Mouse (Mus musculus) kidney, embryonic 14.5 days (tissue): ENCODE results near the gene Snx15. TPM values are rescaled to one million over a fixed set of nuclear protein-coding genes. Genes with fewer than 3 reads are reported as not detected.

Experiments
- ATAC-seq: fragments of 200-750 bp; cut with Nextera tagmentation; 2 replicates; pipeline ENCODE4 v1.8.0; 2017; ENCODE audit warnings: moderate number of reproducible peaks, mild to moderate bottlenecking, moderate TSS enrichment, moderate library complexity; ENCODE audit not compliant: low FRiP score, low TSS enrichment
- H3K27ac ChIP-seq: fragments of 300-500 bp; sonication (generic); 2 replicates; pipeline ENCODE4 v1.5.1; 2014; ENCODE audit warnings: low read depth, mild to moderate bottlenecking, low read length, moderate library complexity, mixed read lengths
- H3K27me3 ChIP-seq: fragments of 300-500 bp; sonication (generic); 2 replicates; pipeline ENCODE4 v1.6.1; 2014; ENCODE audit warnings: mild to moderate bottlenecking, low read length; ENCODE audit not compliant: control insufficient read depth, insufficient read depth
- H3K36me3 ChIP-seq: fragments of 300-500 bp; sonication (generic); 2 replicates; pipeline ENCODE4 v1.6.1; 2014; ENCODE audit warnings: low read length, mixed read lengths; ENCODE audit not compliant: control insufficient read depth, insufficient read depth
- H3K4me1 ChIP-seq: fragments of 300-500 bp; sonication (generic); 2 replicates; pipeline ENCODE4 v1.6.1; 2014; ENCODE audit warnings: low read length, mixed read lengths; ENCODE audit not compliant: control insufficient read depth, insufficient read depth
- H3K4me2 ChIP-seq: fragments of 300-500 bp; sonication (generic); replicated peaks from 2 replicates; pipeline ENCODE4 v1.6.1; 2014; ENCODE audit warnings: low read depth, mild to moderate bottlenecking, low read length
- H3K4me3 ChIP-seq: fragments of 300-500 bp; sonication (generic); 2 replicates; pipeline ENCODE4 v1.5.1; 2014; ENCODE audit warnings: mild to moderate bottlenecking, low read length
- H3K9ac ChIP-seq: fragments of 300-500 bp; sonication (generic); 2 replicates; pipeline ENCODE4 v1.6.1; 2014; ENCODE audit warnings: low read depth, mild to moderate bottlenecking, low read length, moderate library complexity
- H3K9me3 ChIP-seq: fragments of 300-500 bp; sonication (generic); 2 replicates; pipeline ENCODE4 v1.6.1; 2016; ENCODE audit warnings: low read length; ENCODE audit not compliant: control insufficient read depth
- WGBS: fragments of 180-500 bp; shearing (Covaris S2); extraction: QIAGEN DNeasy Blood & Tissue Kit; methylation state at CpG from one replicate; pipeline ENCODE4 v1.1.7; 2014; 5-methylcytosine and 5-hydroxymethylcytosine counted together
- polyA plus RNA-seq: library from polyadenylated mRNA; unstranded; fragments of >200 nt; fragmentation: Nextera tagmentation; extraction: Ambion mirVana; gene quantifications from 2 replicates; pipeline ENCODE4 v1.2.1, GENCODE M21; 2014

The Snx15 gene
- 29.6 and 37.0 TPM in 2 replicates for polyA plus RNA-seq

- no peaks in the 10 kb centered on the region for H3K36me3 ChIP-seq
- H3K27ac ChIP-seq, result peak within 1 kb of the TSS; percentile 82; the same call in 1 of the 2 replicates
- ATAC-seq, result peak; percentile 95
- peak within 1 kb of the TSS; percentile 58; the same call in 1 of the 2 replicates for H3K9ac ChIP-seq
- peak within 1 kb of the TSS; percentile 46 for H3K4me2 ChIP-seq
- H3K27me3 ChIP-seq, result no peaks in the 10 kb centered on the region
- H3K4me3 ChIP-seq, result peak within 1 kb of the TSS; percentile 43
- H3K9me3 ChIP-seq, result no peaks in the 10 kb centered on the region
- WGBS, result under 1% methylated on average over 32 of the region's 32 CpGs
- H3K4me1 ChIP-seq, result no peaks in the 10 kb centered on the region
These were observed at the start of gene Snx15 for GRCm38 (mm10) chr19:6127760-6128341. Gene Snx15 (minus strand): TSS chr19:6128304.

- no peak overlapping the region for H3K4me2 ChIP-seq
- no peaks in the 10 kb centered on the region for H3K36me3 ChIP-seq
- H3K9ac ChIP-seq, result no peak overlapping the region
- no peaks in the 10 kb centered on the region for H3K9me3 ChIP-seq
- H3K4me3 ChIP-seq, result no peak overlapping the region
- no peak for ATAC-seq
- H3K27ac ChIP-seq, result no peak overlapping the region
- H3K4me1 ChIP-seq, result no peaks in the 10 kb centered on the region
- WGBS, result 24% methylated on average over 5 of the region's 5 CpGs
- no peaks in the 10 kb centered on the region for H3K27me3 ChIP-seq
These were observed 46.7 kb upstream of the Snx15 start for GRCm38 (mm10) chr19:6174771-6175170.

DNA sequence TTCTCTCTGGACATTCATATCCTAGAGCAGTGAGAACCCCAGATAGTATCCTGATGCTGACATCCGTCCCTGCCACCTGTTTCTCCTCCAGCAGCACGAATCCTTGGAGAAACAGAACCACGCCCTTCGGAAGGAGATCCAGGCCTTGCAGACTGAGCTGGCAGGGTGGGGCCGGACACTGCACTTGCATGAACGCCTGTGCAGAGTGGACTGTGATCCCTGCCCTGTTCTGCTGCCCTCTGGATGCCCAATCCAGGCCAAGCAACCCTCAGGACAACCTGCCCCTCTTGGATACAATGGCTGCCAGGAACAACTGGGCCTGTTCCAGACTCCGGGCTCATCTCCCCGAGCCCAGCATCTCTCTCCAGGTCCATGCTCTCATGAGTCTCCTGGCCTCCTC, 43.1 kb upstream of the Snx15 start:
- no peak overlapping the region for H3K9ac ChIP-seq
- no peaks in the 10 kb centered on the region for H3K27me3 ChIP-seq
- ATAC-seq, result no peak
- 83% methylated on average over 8 of the region's 8 CpGs for WGBS
- no peaks in the 10 kb centered on the region for H3K36me3 ChIP-seq
- H3K27ac ChIP-seq, result no peak overlapping the region
- H3K4me2 ChIP-seq, result no peak overlapping the region
- H3K9me3 ChIP-seq, result no peaks in the 10 kb centered on the region
- no peak overlapping the region for H3K4me3 ChIP-seq
- H3K4me1 ChIP-seq, result no peaks in the 10 kb centered on the region

DNA sequence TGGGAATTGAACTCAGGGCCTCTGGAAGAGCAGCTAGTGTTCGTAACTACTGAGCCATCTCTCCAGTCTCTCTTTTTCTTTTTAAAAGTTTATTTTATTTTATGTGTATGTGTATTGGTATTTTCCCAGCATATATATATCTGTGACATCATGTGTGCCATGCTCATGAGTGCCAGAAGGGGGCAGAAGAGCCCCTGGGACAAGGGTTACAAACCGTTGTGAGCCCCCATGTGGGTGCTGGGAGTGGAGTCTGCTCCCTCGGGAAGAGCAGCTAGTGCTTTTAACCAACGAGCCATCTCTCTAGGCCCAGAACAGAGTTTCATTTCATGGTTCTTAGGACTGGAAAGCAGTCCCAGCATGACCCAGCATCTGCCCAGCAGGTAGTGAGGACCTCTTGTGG, 38.6 kb upstream of the Snx15 start:
- 86% methylated on average over 4 of the region's 4 CpGs for WGBS
- no peaks in the 10 kb centered on the region for H3K4me1 ChIP-seq
- no peak overlapping the region for H3K27ac ChIP-seq
- H3K9ac ChIP-seq, result no peak overlapping the region
- no peaks in the 10 kb centered on the region for H3K9me3 ChIP-seq
- H3K27me3 ChIP-seq, result no peaks in the 10 kb centered on the region
- H3K4me3 ChIP-seq, result no peak overlapping the region
- H3K36me3 ChIP-seq, result no peaks in the 10 kb centered on the region
- ATAC-seq, result no peak
- H3K4me2 ChIP-seq, result no peak overlapping the region

DNA sequence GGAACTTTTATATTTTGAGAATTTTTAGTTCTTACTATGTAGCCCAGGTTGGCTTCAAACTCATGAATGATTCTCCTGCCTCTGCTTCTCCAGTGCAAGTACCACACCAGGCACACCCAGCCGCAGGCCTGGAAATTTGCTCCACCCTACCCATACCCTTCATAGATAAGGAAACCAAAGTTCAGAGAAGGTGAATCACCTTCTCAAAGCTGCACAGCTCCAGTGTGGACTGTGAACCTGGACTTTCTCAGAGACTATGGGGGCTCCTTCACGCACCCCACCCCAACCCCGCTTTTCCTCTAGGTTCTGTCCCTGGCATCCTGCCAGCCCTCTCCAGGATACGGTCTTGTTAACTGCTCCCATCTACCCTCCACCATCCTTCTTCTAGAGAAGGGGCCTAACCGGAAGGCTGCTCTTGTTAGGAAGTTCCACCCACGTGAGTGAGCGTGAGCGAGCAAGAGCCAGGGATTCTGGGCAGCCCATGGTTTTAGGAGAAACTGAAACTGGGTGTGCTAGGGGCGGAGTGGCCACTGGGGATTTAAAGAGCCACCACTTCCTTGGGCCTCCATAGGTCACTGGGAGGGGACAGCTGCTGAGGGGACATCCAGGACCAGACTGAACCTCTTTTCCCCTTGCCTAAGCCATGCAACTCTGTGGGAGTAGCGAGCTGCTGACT, 35.9 kb upstream of the Snx15 start:
- Histone ChIP-seq H3K27me3 (no peaks in the 10 kb centered on the region), H3K4me3 (no peak overlapping the region), H3K4me2 (no peak overlapping the region), H3K9ac (no peak overlapping the region), H3K4me1 (no peaks in the 10 kb centered on the region), H3K27ac (no peak overlapping the region), H3K36me3 (no peaks in the 10 kb centered on the region), H3K9me3 (no peaks in the 10 kb centered on the region)
- ATAC-seq, result no peak
- 62% methylated on average over 10 of the region's 10 CpGs for WGBS

DNA sequence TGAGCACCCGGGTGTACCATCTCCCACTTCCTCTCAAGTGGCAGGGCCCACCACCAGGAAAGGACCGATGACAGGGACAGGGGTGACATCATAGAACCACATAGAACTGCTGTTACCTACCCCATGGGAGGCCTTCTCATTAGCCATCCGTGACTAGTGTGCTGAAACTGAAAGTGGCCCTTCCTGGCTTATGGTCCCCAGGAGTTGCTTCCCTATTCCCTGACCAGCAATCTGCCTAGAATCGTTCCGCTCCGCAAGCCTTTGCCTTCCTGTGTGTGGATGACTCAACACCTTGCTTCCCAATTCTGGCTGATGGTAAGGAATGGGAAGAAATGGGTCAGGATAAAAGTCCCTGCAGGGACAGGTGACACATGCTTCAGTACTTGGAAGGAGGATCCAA, 29.1 kb upstream of the Snx15 start:
- Histone ChIP-seq H3K4me2 (no peak overlapping the region), H3K27me3 (no peaks in the 10 kb centered on the region), H3K4me3 (no peak overlapping the region), H3K9ac (no peak overlapping the region), H3K9me3 (no peaks in the 10 kb centered on the region), H3K36me3 (no peaks in the 10 kb centered on the region), H3K4me1 (no peaks in the 10 kb centered on the region), H3K27ac (no peak overlapping the region)
- 65% methylated on average over 6 of the region's 6 CpGs for WGBS
- no peak for ATAC-seq

DNA sequence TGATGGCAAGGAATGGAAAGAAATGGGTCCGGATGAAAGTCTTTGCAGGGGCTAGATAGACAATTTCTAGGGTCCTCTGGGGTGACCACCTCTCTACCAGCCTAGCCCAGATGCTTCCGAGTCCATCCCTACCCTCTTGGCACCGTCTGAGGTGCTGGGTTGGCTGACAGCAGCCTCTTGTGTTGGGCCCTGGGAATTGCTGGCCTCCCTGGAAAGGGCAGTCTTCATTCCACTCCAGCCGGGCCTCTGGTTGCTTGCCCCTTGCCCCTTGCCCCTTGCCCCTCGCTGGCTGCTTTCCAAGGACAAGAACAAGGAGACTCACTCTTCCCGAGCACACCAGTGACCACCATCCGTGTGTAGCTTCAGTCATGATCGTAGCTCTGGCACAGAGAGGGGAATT, 28.3 kb upstream of the Snx15 start:
- no peak overlapping the region for H3K27ac ChIP-seq
- H3K4me3 ChIP-seq, result no peak overlapping the region
- no peaks in the 10 kb centered on the region for H3K4me1 ChIP-seq
- H3K36me3 ChIP-seq, result no peaks in the 10 kb centered on the region
- no peaks in the 10 kb centered on the region for H3K9me3 ChIP-seq
- H3K9ac ChIP-seq, result no peak overlapping the region
- ATAC-seq, result no peak
- WGBS, result 61% methylated on average over 8 of the region's 8 CpGs
- H3K27me3 ChIP-seq, result no peaks in the 10 kb centered on the region
- H3K4me2 ChIP-seq, result no peak overlapping the region

GRCm38 (mm10) chr19:6155174-6155573, 27.1 kb upstream of the Snx15 start:
- no peaks in the 10 kb centered on the region for H3K27me3 ChIP-seq
- H3K9ac ChIP-seq, result no peak overlapping the region
- 60% methylated on average over 9 of the region's 9 CpGs for WGBS
- H3K36me3 ChIP-seq, result no peaks in the 10 kb centered on the region
- ATAC-seq, result no peak
- no peaks in the 10 kb centered on the region for H3K9me3 ChIP-seq
- H3K27ac ChIP-seq, result no peak overlapping the region
- H3K4me3 ChIP-seq, result no peak overlapping the region
- no peak overlapping the region for H3K4me2 ChIP-seq
- no peaks in the 10 kb centered on the region for H3K4me1 ChIP-seq

- H3K27me3 ChIP-seq, result no peaks in the 10 kb centered on the region
- no peak overlapping the region for H3K9ac ChIP-seq
- no peak overlapping the region for H3K27ac ChIP-seq
- H3K9me3 ChIP-seq, result no peaks in the 10 kb centered on the region
- 71% methylated on average over 5 of the region's 5 CpGs for WGBS
- no peak for ATAC-seq
- H3K36me3 ChIP-seq, result no peaks in the 10 kb centered on the region
- H3K4me2 ChIP-seq, result no peak overlapping the region
- H3K4me3 ChIP-seq, result no peak overlapping the region
- 0 out of 2 replicates have a peak, but pooled peaks cover 5% of the 10 kb centered on the region for H3K4me1 ChIP-seq
These were observed 16.7 kb upstream of the Snx15 start for GRCm38 (mm10) chr19:6144842-6145241.
